Mouse (Mus musculus): ENCODE results near the gene Pla2g3. TPM values are rescaled to one million over a fixed set of nuclear protein-coding genes. Genes with fewer than 3 reads are reported as not detected.

The Pla2g3 gene
- polyA plus RNA-seq, 1 experiment from 2014 or later: 0.33 TPM

DNA sequence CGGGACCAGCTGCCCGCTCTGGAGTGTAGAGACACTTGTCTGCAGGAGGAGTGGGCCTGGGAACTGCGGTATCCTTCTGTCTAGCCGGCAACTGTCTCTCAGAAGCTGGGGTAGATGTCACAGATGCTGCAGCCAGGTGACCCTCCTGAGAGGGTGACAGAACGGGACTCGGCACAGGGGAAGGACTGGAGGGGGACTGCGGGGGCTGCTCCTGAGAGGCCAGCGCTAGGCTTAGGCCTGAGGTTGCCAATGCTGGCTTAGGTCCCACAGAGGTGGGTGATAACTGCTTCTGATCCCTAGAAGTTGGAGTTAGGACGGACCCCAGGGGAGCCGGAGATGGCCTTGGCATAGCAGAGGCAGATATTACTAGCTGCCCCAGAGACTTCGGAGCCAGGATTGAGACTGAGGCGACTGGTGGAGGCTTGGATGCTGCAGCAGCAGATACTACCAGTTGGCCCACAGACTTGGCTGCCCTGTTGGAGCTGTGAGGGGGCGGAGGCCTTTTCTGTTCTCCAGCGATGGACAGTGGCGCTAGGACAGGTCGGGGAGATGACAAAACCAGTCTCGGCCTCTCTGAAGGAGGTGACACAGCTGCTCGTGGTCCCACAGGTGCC is 14.5 kb downstream of the Pla2g3 start:
- Histone ChIP-seq H3K36me3 (ENCODE audit: control insufficient read depth, insufficient read depth, low read length) (no peaks in the 10 kb centered on the region), H3K27ac (ENCODE audit: low read length) (no peak overlapping the region), H3K4me2 (ENCODE audit: low read depth, low read length) (no peak overlapping the region), H3K4me3 (ENCODE audit: low read length) (no peak overlapping the region), H3K4me1 (ENCODE audit: control insufficient read depth, insufficient read depth, low read length) (peaks cover 9% of the 10 kb centered on the region; the same call in 1 of the 2 replicates), H3K9ac (ENCODE audit: low read depth, low read length) (no peak overlapping the region), H3K27me3 (replicated peaks; ENCODE audit: control insufficient read depth, insufficient read depth, low read length) (no peaks in the 10 kb centered on the region), H3K9me3 (ENCODE audit: control insufficient read depth, low read length) (no peaks in the 10 kb centered on the region)
- WGBS: 81% methylated on average over 18 of the region's 18 CpGs
- ATAC-seq: no peak

DNA sequence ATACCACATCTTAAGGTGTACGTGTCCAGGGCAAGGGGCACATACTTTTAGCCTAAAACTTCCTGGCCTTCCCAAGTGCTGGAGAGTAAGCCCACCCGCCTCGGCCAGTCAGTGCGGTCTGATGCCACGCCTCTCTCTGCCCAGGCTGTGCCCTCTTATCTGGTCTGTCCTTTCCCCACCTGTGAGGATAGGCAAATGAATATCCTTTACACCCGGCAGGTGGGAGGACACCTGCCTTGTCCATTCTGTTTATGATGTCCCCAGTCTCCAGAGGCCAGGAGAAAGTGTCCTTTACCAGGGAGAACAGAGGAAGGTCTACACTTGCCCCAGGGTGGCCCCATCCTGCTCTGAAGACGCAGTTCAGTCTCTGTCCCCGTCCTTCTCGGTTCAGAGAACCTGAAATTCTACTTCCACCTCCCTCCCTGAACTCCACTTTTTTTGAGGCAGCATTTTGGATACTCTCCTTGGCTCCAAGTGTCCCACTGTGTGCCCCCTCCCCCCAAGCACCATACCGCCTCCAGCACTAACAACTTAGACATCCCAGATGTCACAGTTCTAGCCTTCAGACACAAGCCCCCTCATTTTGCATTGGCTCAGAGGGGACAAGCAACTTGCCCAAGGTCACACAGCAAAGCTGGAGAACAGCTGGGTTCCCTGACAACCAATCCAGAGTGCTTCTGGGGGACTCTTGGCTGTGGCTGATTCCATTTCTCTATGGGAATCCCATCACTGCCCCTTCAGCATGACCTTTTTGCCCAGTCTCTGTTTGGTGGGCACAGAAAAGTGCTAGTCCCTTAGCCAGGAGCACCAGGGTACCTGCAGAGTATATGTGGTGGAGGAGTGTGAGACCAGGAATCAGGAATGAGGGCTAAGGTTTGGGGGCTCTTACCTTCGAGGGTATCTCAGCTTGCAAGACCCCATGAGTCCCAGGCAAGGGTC is 15.9 kb downstream of the Pla2g3 start:
- peaks cover 13% of the 10 kb centered on the region; the same call in 1 of the 2 replicates for H3K4me1 ChIP-seq (ENCODE audit: control insufficient read depth, insufficient read depth, low read length)
- no peaks in the 10 kb centered on the region for H3K36me3 ChIP-seq (ENCODE audit: control insufficient read depth, insufficient read depth, low read length)
- H3K4me3 ChIP-seq (ENCODE audit: low read length): peak overlapping the region; percentile 50
- H3K9me3 ChIP-seq (ENCODE audit: control insufficient read depth, low read length): no peaks in the 10 kb centered on the region
- 55% methylated on average over 11 of the region's 11 CpGs for WGBS
- no peak overlapping the region for H3K27ac ChIP-seq (ENCODE audit: low read length)
- H3K4me2 ChIP-seq (ENCODE audit: low read depth, low read length): peak overlapping the region; percentile 51
- ATAC-seq: peak; percentile 34
- no peaks in the 10 kb centered on the region for H3K27me3 ChIP-seq (replicated peaks; ENCODE audit: control insufficient read depth, insufficient read depth, low read length)
- peak overlapping the region; percentile 69 for H3K9ac ChIP-seq (ENCODE audit: low read depth, low read length)

DNA sequence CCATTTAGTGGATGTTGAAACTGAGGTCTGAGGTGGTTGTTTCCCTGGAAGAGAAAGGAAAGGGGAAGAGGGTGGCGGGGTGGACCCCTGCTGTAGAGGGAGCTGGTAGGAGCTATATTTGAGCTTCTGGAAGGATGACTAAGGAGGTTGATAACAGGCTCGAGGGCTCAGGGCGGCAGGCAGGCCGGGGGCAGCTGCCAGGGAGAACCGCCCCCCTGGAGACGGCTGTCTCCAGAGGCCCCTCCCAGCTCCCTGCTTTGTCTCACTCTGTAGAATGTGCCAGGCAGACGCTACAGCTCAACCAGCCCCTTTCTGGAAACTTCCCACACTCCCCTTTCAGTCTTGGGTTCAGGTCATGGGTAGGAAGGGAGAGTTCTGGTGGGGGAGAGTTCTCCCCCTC is 20.1 kb downstream of the Pla2g3 start:
- peaks cover 22% of the 10 kb centered on the region for H3K4me1 ChIP-seq (ENCODE audit: control insufficient read depth, insufficient read depth, low read length)
- no peaks in the 10 kb centered on the region for H3K36me3 ChIP-seq (ENCODE audit: control insufficient read depth, insufficient read depth, low read length)
- no peak for ATAC-seq
- no peak overlapping the region for H3K4me2 ChIP-seq (ENCODE audit: low read depth, low read length)
- H3K4me3 ChIP-seq (ENCODE audit: low read length): no peak overlapping the region
- 24% methylated on average over 7 of the region's 7 CpGs for WGBS
- H3K27me3 ChIP-seq (replicated peaks; ENCODE audit: control insufficient read depth, insufficient read depth, low read length): no peaks in the 10 kb centered on the region
- H3K27ac ChIP-seq (ENCODE audit: low read length): no peak overlapping the region
- no peaks in the 10 kb centered on the region for H3K9me3 ChIP-seq (ENCODE audit: control insufficient read depth, low read length)
- peak overlapping the region; percentile 49; the same call in 1 of the 2 replicates for H3K9ac ChIP-seq (ENCODE audit: low read depth, low read length)

DNA sequence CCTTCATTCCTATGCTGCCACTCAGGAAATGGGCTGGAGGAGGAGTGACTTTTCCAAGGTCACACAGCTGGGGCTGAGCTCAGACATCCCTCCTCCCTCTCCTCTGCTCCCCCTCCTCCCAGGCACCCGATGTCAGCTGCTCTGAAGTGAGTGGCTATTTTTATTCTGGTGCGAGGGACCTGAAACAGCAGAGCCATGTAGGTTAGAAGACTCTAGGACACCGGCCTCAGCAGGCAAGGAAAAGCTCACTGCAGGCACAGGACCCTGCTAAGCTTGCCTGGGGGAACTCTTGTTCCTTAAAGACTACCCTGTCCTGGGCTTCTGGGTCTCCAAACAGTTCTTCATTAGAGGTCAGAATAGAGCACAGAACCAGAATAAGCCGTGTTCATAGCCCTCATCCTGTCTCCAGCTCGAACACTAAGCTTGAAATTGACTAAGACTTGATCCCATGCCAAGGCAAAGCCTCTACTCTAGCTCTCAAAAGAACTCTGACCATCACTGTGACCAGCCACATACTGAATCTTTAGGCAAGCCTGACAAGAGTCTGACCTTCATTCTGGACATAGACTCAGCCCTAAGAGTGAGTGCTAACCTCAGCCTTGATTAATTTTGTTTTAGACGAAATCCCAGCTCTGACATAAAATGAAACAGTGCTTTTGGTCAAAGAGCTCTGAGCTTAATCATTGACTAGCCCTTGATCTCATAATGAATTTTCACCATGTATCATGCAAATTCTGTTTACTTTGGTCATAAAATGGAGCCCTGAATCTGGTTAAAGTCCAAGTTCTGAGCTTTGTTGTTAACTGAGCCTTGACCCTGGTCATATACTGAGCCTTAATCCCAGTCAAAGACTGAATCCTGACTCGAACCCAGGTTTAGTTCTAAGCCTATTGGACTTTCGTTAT is 21.3 kb downstream of the Pla2g3 start:
- H3K27ac ChIP-seq (ENCODE audit: low read length): peak overlapping the region; percentile 8; the same call in 1 of the 2 replicates
- H3K9ac ChIP-seq (ENCODE audit: low read depth, low read length): no peak overlapping the region
- no peaks in the 10 kb centered on the region for H3K9me3 ChIP-seq (ENCODE audit: control insufficient read depth, low read length)
- no peaks in the 10 kb centered on the region for H3K36me3 ChIP-seq (ENCODE audit: control insufficient read depth, insufficient read depth, low read length)
- peaks cover 17% of the 10 kb centered on the region for H3K4me1 ChIP-seq (ENCODE audit: control insufficient read depth, insufficient read depth, low read length)
- H3K27me3 ChIP-seq (replicated peaks; ENCODE audit: control insufficient read depth, insufficient read depth, low read length): no peaks in the 10 kb centered on the region
- peak; percentile 21 for ATAC-seq
- 49% methylated on average over 8 of the region's 8 CpGs for WGBS
- H3K4me3 ChIP-seq (ENCODE audit: low read length): no peak overlapping the region
- no peak overlapping the region for H3K4me2 ChIP-seq (ENCODE audit: low read depth, low read length)

DNA sequence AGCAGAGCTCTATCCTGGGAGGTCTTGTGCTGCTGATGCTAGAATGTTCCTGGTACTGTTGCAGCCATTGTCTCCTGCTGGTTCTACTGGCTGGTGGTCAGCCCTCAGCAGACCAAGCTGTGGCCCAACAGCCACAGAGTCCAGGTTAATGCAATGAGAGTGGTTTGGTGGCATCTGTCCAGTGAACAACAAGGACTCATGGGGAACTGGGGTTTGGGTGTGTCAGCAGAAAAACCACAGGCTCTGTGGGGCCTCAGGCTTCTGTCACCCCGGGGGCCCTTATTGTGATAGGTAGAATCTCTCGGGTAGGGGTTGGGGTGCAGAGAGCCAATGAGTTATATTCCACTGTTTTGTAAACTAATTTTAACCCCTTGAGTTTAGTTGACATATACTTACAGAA is 22.2 kb downstream of the Pla2g3 start:
- 74% methylated on average over 2 of the region's 2 CpGs for WGBS
- Histone ChIP-seq H3K9me3 (ENCODE audit: control insufficient read depth, low read length) (no peaks in the 10 kb centered on the region), H3K27ac (ENCODE audit: low read length) (no peak overlapping the region; the same call in 1 of the 2 replicates), H3K4me3 (ENCODE audit: low read length) (no peak overlapping the region), H3K4me2 (ENCODE audit: low read depth, low read length) (no peak overlapping the region), H3K27me3 (replicated peaks; ENCODE audit: control insufficient read depth, insufficient read depth, low read length) (no peaks in the 10 kb centered on the region), H3K36me3 (ENCODE audit: control insufficient read depth, insufficient read depth, low read length) (no peaks in the 10 kb centered on the region), H3K9ac (ENCODE audit: low read depth, low read length) (no peak overlapping the region), H3K4me1 (ENCODE audit: control insufficient read depth, insufficient read depth, low read length) (peaks cover 13% of the 10 kb centered on the region)
- ATAC-seq: no peak

DNA sequence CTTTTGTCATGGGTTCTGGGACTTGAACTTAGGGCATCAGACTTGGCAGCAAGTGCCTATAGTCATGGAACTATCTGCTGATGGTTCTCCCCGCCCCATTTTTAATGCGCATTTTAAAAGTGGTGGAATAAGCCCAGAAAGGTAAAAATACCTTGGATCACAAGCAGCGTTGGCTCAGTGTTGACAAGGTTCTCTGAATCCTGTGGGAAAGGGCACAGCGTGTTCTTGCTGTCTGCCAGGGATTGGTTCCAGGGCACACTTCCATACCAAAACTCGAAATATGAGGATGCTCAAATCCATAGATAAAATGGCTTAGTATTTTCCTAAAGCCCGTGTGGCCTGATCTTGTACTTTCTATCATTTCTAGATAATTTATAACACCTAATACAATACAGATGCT is 25.2 kb downstream of the Pla2g3 start:
- ATAC-seq: no peak
- Histone ChIP-seq H3K27me3 (replicated peaks; ENCODE audit: control insufficient read depth, insufficient read depth, low read length) (no peaks in the 10 kb centered on the region; the same call in 1 of the 2 replicates), H3K36me3 (ENCODE audit: control insufficient read depth, insufficient read depth, low read length) (no peaks in the 10 kb centered on the region), H3K27ac (ENCODE audit: low read length) (no peak overlapping the region), H3K9ac (ENCODE audit: low read depth, low read length) (no peak overlapping the region), H3K4me1 (ENCODE audit: control insufficient read depth, insufficient read depth, low read length) (peaks cover 31% of the 10 kb centered on the region), H3K9me3 (ENCODE audit: control insufficient read depth, low read length) (no peaks in the 10 kb centered on the region), H3K4me3 (ENCODE audit: low read length) (no peak overlapping the region), H3K4me2 (ENCODE audit: low read depth, low read length) (no peak overlapping the region)
- 88% methylated on average over 6 of the region's 6 CpGs for WGBS

DNA sequence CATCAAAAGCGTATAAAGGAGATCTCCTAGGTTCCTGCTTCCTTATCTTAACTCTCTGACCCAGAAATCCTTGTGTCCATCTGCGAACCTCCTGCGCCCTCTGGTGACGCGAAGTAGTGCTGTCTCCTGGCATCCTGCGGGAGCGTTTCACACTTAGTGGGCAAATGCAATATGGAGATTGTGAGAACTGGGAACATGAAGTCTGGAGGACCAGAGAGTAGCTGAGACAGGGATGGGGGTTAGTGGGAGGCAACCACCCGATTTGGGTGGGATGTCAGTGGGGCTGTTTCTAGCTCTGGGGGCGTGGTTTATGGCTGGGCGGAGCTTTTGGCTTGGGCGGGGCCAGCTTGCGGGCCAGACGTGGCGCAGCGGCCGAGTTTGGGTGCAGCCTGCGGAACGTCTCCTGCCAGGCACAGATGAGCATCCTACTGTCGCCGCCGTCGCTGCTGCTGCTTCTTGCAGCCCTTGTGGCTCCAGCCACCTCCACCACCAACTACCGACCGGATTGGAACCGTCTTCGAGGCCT is 26.5 kb downstream of the Pla2g3 start, which contains the start of gene Selenom:
Gene Selenom (plus strand): TSS at position 156 of the 526 bp plus-strand sequence.
- H3K4me2 ChIP-seq (ENCODE audit: low read depth, low read length): peak within 1 kb of the TSS; percentile 73
- under 1% methylated on average over 26 of the region's 26 CpGs for WGBS
- H3K9ac ChIP-seq (ENCODE audit: low read depth, low read length): peak within 1 kb of the TSS; percentile 75
- H3K4me3 ChIP-seq (ENCODE audit: low read length): peak within 1 kb of the TSS; percentile 64
- H3K27me3 ChIP-seq (replicated peaks; ENCODE audit: control insufficient read depth, insufficient read depth, low read length): no peaks in the 10 kb centered on the region; the same call in 1 of the 2 replicates
- H3K9me3 ChIP-seq (ENCODE audit: control insufficient read depth, low read length): no peaks in the 10 kb centered on the region
- H3K36me3 ChIP-seq (ENCODE audit: control insufficient read depth, insufficient read depth, low read length): no peaks in the 10 kb centered on the region
- peak within 1 kb of the TSS; percentile 59 for H3K27ac ChIP-seq (ENCODE audit: low read length)
- peaks cover 27% of the 10 kb centered on the region for H3K4me1 ChIP-seq (ENCODE audit: control insufficient read depth, insufficient read depth, low read length)
- ATAC-seq: peak; percentile 72

DNA sequence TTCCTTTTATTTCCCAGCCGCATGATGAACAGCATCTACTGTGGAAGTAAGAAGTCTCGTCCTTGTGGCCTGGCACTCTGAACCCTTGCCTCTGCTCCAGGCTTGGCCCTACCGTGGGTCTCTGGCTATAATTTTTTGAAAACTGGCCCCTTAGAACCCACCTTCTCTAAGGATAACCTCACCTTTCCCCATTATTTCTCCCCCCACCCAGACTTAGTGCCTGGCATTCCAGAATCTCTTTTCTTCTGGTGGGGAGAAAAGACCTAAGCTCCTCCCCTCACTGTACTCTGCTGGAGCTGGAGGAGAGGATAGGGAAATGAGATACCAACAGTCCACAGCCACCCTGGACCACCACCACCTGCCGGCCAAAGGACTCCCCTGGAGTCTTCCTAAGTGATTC is 27.1 kb downstream of the Pla2g3 start:
- Histone ChIP-seq H3K36me3 (ENCODE audit: control insufficient read depth, insufficient read depth, low read length) (no peaks in the 10 kb centered on the region), H3K4me2 (ENCODE audit: low read depth, low read length) (peak overlapping the region; percentile 73), H3K9ac (ENCODE audit: low read depth, low read length) (peak overlapping the region; percentile 75), H3K9me3 (ENCODE audit: control insufficient read depth, low read length) (no peaks in the 10 kb centered on the region), H3K4me1 (ENCODE audit: control insufficient read depth, insufficient read depth, low read length) (peaks cover 24% of the 10 kb centered on the region), H3K4me3 (ENCODE audit: low read length) (peak overlapping the region; percentile 64), H3K27ac (ENCODE audit: low read length) (peak overlapping the region; percentile 59), H3K27me3 (replicated peaks; ENCODE audit: control insufficient read depth, insufficient read depth, low read length) (no peaks in the 10 kb centered on the region; the same call in 1 of the 2 replicates)
- WGBS: 20% methylated on average over 4 of the region's 4 CpGs
- ATAC-seq: peak; percentile 12

Data from intestine, embryonic 16.5 days (tissue).